Mouse (Mus musculus): Measurements from ENCODE around the gene Cd5. TPM values are rescaled to one million over a fixed set of nuclear protein-coding genes. Genes with fewer than 3 reads are reported as not detected.

Gene Cd5
- polyA plus RNA-seq, 1 experiment: 2.6 TPM

DNA sequence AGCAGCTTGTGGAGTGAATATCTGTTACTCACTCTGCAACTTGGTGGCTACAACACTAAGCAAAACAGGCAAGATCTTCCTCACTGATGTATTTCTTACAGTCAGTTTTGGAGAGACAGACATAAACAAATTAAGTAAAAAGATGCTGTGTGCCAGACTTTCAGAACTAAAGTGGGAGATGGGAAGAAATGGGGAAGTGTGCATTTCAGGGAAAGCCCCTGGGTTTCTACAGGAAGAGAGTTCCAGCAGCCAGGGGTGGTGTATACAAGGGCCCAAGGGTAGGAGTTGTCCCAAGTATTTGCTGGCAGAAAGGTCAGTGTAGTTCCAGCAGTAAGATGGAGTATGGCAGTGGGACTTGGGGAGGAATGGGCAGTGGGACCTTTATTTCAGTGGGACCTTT lies 20.7 kb upstream of the Cd5 start:
- TF ChIP-seq CTCF (IDR thresholded peaks at IDR 0.05; ENCODE audit: extremely low read depth, insufficient read length, insufficient replicate concordance, low read depth, low read length) (no peak), POLR2A (IDR thresholded peaks at IDR 0.05; ENCODE audit: low read depth, low read length) (no peak)
- Histone ChIP-seq H3K27ac (ENCODE audit: insufficient read depth, low read depth, low read length) (no peak overlapping the region), H3K27me3 (ENCODE audit: control insufficient read depth, insufficient read depth, low read length) (no peaks in the 10 kb centered on the region), H3K4me1 (ENCODE audit: control insufficient read depth, insufficient read depth, insufficient read length, low read length) (no peaks in the 10 kb centered on the region), H3K36me3 (ENCODE audit: control insufficient read depth, insufficient read depth, low read length) (no peaks in the 10 kb centered on the region), H3K4me3 (ENCODE audit: low read depth, low read length) (no peak overlapping the region)

- Histone ChIP-seq H3K27ac (ENCODE audit: insufficient read depth, low read depth, low read length) (no peak overlapping the region), H3K4me3 (ENCODE audit: low read depth, low read length) (no peak overlapping the region), H3K36me3 (ENCODE audit: control insufficient read depth, insufficient read depth, low read length) (no peaks in the 10 kb centered on the region), H3K27me3 (ENCODE audit: control insufficient read depth, insufficient read depth, low read length) (no peaks in the 10 kb centered on the region), H3K4me1 (ENCODE audit: control insufficient read depth, insufficient read depth, insufficient read length, low read length) (no peaks in the 10 kb centered on the region)
- 68% methylated on average over 6 of the region's 6 CpGs for WGBS
- no peak for TF ChIP-seq CTCF (IDR thresholded peaks at IDR 0.05; ENCODE audit: extremely low read depth, insufficient read length, insufficient replicate concordance, low read depth, low read length)
- TF ChIP-seq POLR2A (IDR thresholded peaks at IDR 0.05; ENCODE audit: low read depth, low read length): no peak
These were observed 19.9 kb upstream of the Cd5 start for GRCm38 (mm10) chr19:10758708-10759107.

DNA sequence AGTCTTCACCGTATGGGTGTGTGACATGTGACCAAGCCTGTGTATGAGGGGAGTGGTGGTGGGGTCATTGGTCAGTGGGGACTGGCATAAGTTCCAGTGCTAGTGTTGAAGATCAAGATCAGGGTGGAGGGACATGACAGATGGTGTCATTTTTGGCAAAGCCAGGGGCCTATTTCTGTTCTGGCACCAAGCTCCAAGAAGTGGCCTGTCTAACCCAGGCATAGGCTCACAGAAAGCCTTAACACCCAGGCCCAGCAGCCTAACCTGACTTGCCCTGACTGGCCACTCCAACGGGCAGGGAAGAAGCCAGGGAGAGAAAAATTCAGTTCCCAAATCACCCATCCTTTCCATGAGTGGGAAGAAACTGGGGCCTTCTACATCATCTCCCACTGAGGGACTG lies 18.7 kb upstream of the Cd5 start:
- no peaks in the 10 kb centered on the region for H3K4me1 ChIP-seq (ENCODE audit: control insufficient read depth, insufficient read depth, insufficient read length, low read length)
- 71% methylated on average over 2 of the region's 2 CpGs for WGBS
- no peak overlapping the region for H3K27ac ChIP-seq (ENCODE audit: insufficient read depth, low read depth, low read length)
- no peaks in the 10 kb centered on the region for H3K36me3 ChIP-seq (ENCODE audit: control insufficient read depth, insufficient read depth, low read length)
- no peak overlapping the region for H3K4me3 ChIP-seq (ENCODE audit: low read depth, low read length)
- H3K27me3 ChIP-seq (ENCODE audit: control insufficient read depth, insufficient read depth, low read length): no peaks in the 10 kb centered on the region
- no peak for TF ChIP-seq POLR2A (IDR thresholded peaks at IDR 0.05; ENCODE audit: low read depth, low read length)
- no peak for TF ChIP-seq CTCF (IDR thresholded peaks at IDR 0.05; ENCODE audit: extremely low read depth, insufficient read length, insufficient replicate concordance, low read depth, low read length)

DNA sequence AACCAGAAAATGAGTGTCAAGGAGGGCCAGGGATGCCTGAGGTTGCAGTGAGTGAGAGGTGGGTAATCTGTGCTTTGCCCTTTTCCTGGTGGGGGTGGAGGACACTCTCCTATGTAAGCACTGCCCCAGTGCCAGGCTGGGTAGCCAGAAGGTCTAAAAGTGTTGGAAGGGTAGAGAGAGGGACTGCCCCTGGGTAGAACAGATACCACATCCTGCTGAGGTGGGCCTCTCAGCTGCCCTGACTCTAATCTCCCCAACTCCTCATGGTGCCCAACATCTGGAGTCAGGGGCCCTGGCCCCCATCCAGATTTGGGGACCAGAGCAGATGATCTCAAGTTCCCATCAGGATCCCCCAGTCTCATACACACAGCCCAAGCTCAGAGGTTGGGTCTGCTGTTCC lies 18.3 kb upstream of the Cd5 start:
- H3K27ac ChIP-seq (ENCODE audit: insufficient read depth, low read depth, low read length): no peak overlapping the region
- no peaks in the 10 kb centered on the region for H3K36me3 ChIP-seq (ENCODE audit: control insufficient read depth, insufficient read depth, low read length)
- TF ChIP-seq CTCF (IDR thresholded peaks at IDR 0.05; ENCODE audit: extremely low read depth, insufficient read length, insufficient replicate concordance, low read depth, low read length) (no peak), POLR2A (IDR thresholded peaks at IDR 0.05; ENCODE audit: low read depth, low read length) (no peak)
- no peaks in the 10 kb centered on the region for H3K27me3 ChIP-seq (ENCODE audit: control insufficient read depth, insufficient read depth, low read length)
- H3K4me1 ChIP-seq (ENCODE audit: control insufficient read depth, insufficient read depth, insufficient read length, low read length): no peaks in the 10 kb centered on the region
- no peak overlapping the region for H3K4me3 ChIP-seq (ENCODE audit: low read depth, low read length)

GRCm38 (mm10) chr19:10752646-10753045 lies 13.8 kb upstream of the Cd5 start:
- H3K4me1 ChIP-seq (ENCODE audit: control insufficient read depth, insufficient read depth, insufficient read length, low read length): no peaks in the 10 kb centered on the region
- no peak overlapping the region for H3K4me3 ChIP-seq (ENCODE audit: low read depth, low read length)
- no peak for TF ChIP-seq POLR2A (IDR thresholded peaks at IDR 0.05; ENCODE audit: low read depth, low read length)
- H3K36me3 ChIP-seq (ENCODE audit: control insufficient read depth, insufficient read depth, low read length): no peaks in the 10 kb centered on the region
- H3K27me3 ChIP-seq (ENCODE audit: control insufficient read depth, insufficient read depth, low read length): no peaks in the 10 kb centered on the region
- no peak overlapping the region for H3K27ac ChIP-seq (ENCODE audit: insufficient read depth, low read depth, low read length)
- WGBS: 93% methylated on average over 5 of the region's 5 CpGs

DNA sequence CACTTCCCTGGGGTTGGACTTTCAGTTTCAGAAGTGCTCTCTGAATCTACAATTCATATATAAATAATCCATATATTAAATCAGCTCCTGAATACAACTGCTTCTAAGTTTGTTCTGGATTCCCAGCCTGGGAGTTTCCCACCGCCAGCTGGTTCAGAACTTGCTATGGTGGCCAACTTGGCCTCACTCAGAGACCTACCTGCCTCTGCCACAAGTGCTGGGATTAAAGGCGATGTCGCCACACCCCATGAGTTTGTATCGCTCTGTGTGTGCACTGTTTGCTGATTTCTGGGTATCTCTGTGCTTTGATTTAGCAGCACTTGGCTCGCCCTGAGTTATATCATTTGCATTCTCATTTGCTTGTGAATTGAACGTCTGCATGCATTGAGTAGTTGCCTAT lies 13.3 kb upstream of the Cd5 start:
- Histone ChIP-seq H3K27me3 (ENCODE audit: control insufficient read depth, insufficient read depth, low read length) (no peaks in the 10 kb centered on the region), H3K4me1 (ENCODE audit: control insufficient read depth, insufficient read depth, insufficient read length, low read length) (no peaks in the 10 kb centered on the region), H3K36me3 (ENCODE audit: control insufficient read depth, insufficient read depth, low read length) (no peaks in the 10 kb centered on the region), H3K27ac (ENCODE audit: insufficient read depth, low read depth, low read length) (no peak overlapping the region), H3K4me3 (ENCODE audit: low read depth, low read length) (no peak overlapping the region)
- TF ChIP-seq CTCF (IDR thresholded peaks at IDR 0.05; ENCODE audit: extremely low read depth, insufficient read length, insufficient replicate concordance, low read depth, low read length) (no peak), POLR2A (IDR thresholded peaks at IDR 0.05; ENCODE audit: low read depth, low read length) (no peak)
- 76% methylated on average over 6 of the region's 6 CpGs for WGBS

DNA sequence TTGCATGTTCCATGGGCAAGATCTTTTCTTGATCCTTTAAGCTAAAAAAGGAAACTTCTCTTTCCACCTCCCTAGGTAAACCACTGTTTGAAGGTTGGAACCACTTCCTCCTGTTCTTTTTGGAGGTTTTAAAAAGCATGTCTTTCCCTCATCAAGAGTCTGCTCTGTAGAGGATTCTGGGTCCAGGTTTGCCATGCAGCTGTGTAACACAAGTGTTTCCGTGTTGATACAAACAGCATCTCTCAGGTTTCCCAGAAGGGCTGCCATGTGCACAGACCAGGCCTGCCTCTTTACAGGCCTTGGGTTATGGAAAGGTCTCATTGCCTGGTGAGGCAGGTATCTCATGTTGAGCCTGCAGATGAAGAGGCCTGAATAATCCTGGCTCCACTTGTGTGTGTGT lies 12.8 kb upstream of the Cd5 start:
- no peak overlapping the region for H3K27ac ChIP-seq (ENCODE audit: insufficient read depth, low read depth, low read length)
- TF ChIP-seq CTCF (IDR thresholded peaks at IDR 0.05; ENCODE audit: extremely low read depth, insufficient read length, insufficient replicate concordance, low read depth, low read length) (no peak), POLR2A (IDR thresholded peaks at IDR 0.05; ENCODE audit: low read depth, low read length) (no peak)
- WGBS: 84% methylated on average over 1 of the region's 1 CpGs
- no peaks in the 10 kb centered on the region for H3K4me1 ChIP-seq (ENCODE audit: control insufficient read depth, insufficient read depth, insufficient read length, low read length)
- H3K4me3 ChIP-seq (ENCODE audit: low read depth, low read length): no peak overlapping the region
- no peaks in the 10 kb centered on the region for H3K27me3 ChIP-seq (ENCODE audit: control insufficient read depth, insufficient read depth, low read length)
- H3K36me3 ChIP-seq (ENCODE audit: control insufficient read depth, insufficient read depth, low read length): no peaks in the 10 kb centered on the region

GRCm38 (mm10) chr19:10750161-10750560 lies 11.4 kb upstream of the Cd5 start:
- no peaks in the 10 kb centered on the region for H3K27me3 ChIP-seq (ENCODE audit: control insufficient read depth, insufficient read depth, low read length)
- no peaks in the 10 kb centered on the region for H3K4me1 ChIP-seq (ENCODE audit: control insufficient read depth, insufficient read depth, insufficient read length, low read length)
- WGBS: 73% methylated on average over 6 of the region's 6 CpGs
- H3K36me3 ChIP-seq (ENCODE audit: control insufficient read depth, insufficient read depth, low read length): no peaks in the 10 kb centered on the region
- no peak for TF ChIP-seq POLR2A (IDR thresholded peaks at IDR 0.05; ENCODE audit: low read depth, low read length)
- TF ChIP-seq CTCF (IDR thresholded peaks at IDR 0.05; ENCODE audit: extremely low read depth, insufficient read length, insufficient replicate concordance, low read depth, low read length): no peak
- H3K4me3 ChIP-seq (ENCODE audit: low read depth, low read length): no peak overlapping the region
- no peak overlapping the region for H3K27ac ChIP-seq (ENCODE audit: insufficient read depth, low read depth, low read length)
